Mouse (Mus musculus): ENCODE results near the gene Ttc39a.

- TF ChIP-seq EP300 (IDR thresholded peaks at IDR 0.05; ENCODE audit: low read length): no peak
- TF ChIP-seq POLR2A (IDR thresholded peaks at IDR 0.05; ENCODE audit: low read depth, low read length): no peak
- TF ChIP-seq BHLHE40 (IDR thresholded peaks at IDR 0.05; ENCODE audit: low read depth, low read length): no peak
- TF ChIP-seq CTCF (conservative IDR thresholded peaks at IDR 0.05 in 1 of 2, IDR thresholded peaks at IDR 0.05 in 1 of 2; ENCODE audit: low read depth in 2 of 2, low read length in 2 of 2): no peak
- TF ChIP-seq TCF12 (IDR thresholded peaks at IDR 0.05; ENCODE audit: low read depth, low read length): no peak
- TF ChIP-seq MAZ (IDR thresholded peaks at IDR 0.05; ENCODE audit: low read depth, low read length): no peak
- no peak for TF ChIP-seq USF2 (conservative IDR thresholded peaks at IDR 0.05; ENCODE audit: low read depth, low read length)
- TF ChIP-seq MAX (IDR thresholded peaks at IDR 0.05; ENCODE audit: low read length): no peak
- TF ChIP-seq PAX5 (IDR thresholded peaks at IDR 0.05; ENCODE audit: low read length): no peak
- TF ChIP-seq ZKSCAN1 (IDR thresholded peaks at IDR 0.05; ENCODE audit: borderline replicate concordance, low read depth, low read length): no peak
- TF ChIP-seq ZMIZ1 (IDR thresholded peaks at IDR 0.05; ENCODE audit: low read depth, low read length): no peak
Observed at GRCm38 (mm10) chr4:109432668-109433375, 26.4 kb downstream of the Ttc39a start.

Measured in CH12.LX (cell line).